Mouse (Mus musculus) cerebellum, adult (tissue): ENCODE data around the gene Btbd11.

Experiments used
- ATAC-seq: cut with Nextera tagmentation; 2 replicates; pipeline ENCODE4 v1.9.2; 2017; ENCODE audit warnings: mild to moderate bottlenecking, moderate library complexity, mixed read lengths; ENCODE audit not compliant: insufficient number of reproducible peaks, low FRiP score, low TSS enrichment

Btbd11 gene

GRCm38 (mm10) chr10:85420851-85421628, 34.4 kb downstream of the Btbd11 start:
- no peak for ATAC-seq

GRCm38 (mm10) chr10:85421629-85422012, 35.0 kb downstream of the Btbd11 start:
- ATAC-seq = no peak

- ATAC-seq = no peak
These were observed 39.1 kb downstream of the Btbd11 start for GRCm38 (mm10) chr10:85425756-85426155.

- no peak for ATAC-seq
These were observed 50.6 kb downstream of the Btbd11 start for GRCm38 (mm10) chr10:85437217-85437616.

GRCm38 (mm10) chr10:85443371-85443770, 56.8 kb downstream of the Btbd11 start:
- ATAC-seq = no peak

GRCm38 (mm10) chr10:85445891-85446290, 59.3 kb downstream of the Btbd11 start:
- ATAC-seq = no peak

GRCm38 (mm10) chr10:85446700-85447099, 60.1 kb downstream of the Btbd11 start:
- ATAC-seq = no peak

- ATAC-seq = no peak
These were observed 61.3 kb downstream of the Btbd11 start for GRCm38 (mm10) chr10:85447869-85448268.

- no peak for ATAC-seq
These were observed 65.2 kb downstream of the Btbd11 start for GRCm38 (mm10) chr10:85451629-85452368.

- no peak for ATAC-seq
These were observed 66.7 kb downstream of the Btbd11 start for GRCm38 (mm10) chr10:85453221-85453775.

GRCm38 (mm10) chr10:85455985-85456384, 69.4 kb downstream of the Btbd11 start:
- no peak for ATAC-seq

GRCm38 (mm10) chr10:85458744-85459344, 72.2 kb downstream of the Btbd11 start:
- ATAC-seq = no peak

- ATAC-seq = no peak
These were observed 74.1 kb downstream of the Btbd11 start for GRCm38 (mm10) chr10:85460736-85461135.

GRCm38 (mm10) chr10:85464152-85464551, 77.5 kb downstream of the Btbd11 start:
- ATAC-seq = no peak

- no peak for ATAC-seq
These were observed 79.1 kb downstream of the Btbd11 start for GRCm38 (mm10) chr10:85465516-85466408.

GRCm38 (mm10) chr10:85466409-85466761, 79.8 kb downstream of the Btbd11 start:
- no peak for ATAC-seq

GRCm38 (mm10) chr10:85467393-85467792, 80.8 kb downstream of the Btbd11 start:
- ATAC-seq = no peak

GRCm38 (mm10) chr10:85468527-85468926, 81.9 kb downstream of the Btbd11 start:
- no peak for ATAC-seq

- ATAC-seq = no peak
These were observed 82.7 kb downstream of the Btbd11 start for GRCm38 (mm10) chr10:85469341-85469740.

- ATAC-seq = no peak
These were observed 86.7 kb downstream of the Btbd11 start for GRCm38 (mm10) chr10:85473265-85473664.
